Mouse (Mus musculus) adipose tissue, adult 10 weeks (tissue): ENCODE results near the gene Kbtbd3. TPM values are rescaled to one million over a fixed set of nuclear protein-coding genes. Genes with fewer than 3 reads are reported as not detected.

Experiments
- polyA plus RNA-seq: library from polyadenylated mRNA; stranded (reverse); fragments of 350-450 nt; fragmentation: Illumina TruSeq; extraction: RNeasy Lipid Tissue Mini Kit (QIAGEN cat#74804); gene quantifications from one replicate; pipeline ENCODE4 v1.2.3, GENCODE M21; 2014; ENCODE audit warnings: low read depth, low replicate concordance

Gene Kbtbd3
- polyA plus RNA-seq = 5.0 TPM

DNA sequence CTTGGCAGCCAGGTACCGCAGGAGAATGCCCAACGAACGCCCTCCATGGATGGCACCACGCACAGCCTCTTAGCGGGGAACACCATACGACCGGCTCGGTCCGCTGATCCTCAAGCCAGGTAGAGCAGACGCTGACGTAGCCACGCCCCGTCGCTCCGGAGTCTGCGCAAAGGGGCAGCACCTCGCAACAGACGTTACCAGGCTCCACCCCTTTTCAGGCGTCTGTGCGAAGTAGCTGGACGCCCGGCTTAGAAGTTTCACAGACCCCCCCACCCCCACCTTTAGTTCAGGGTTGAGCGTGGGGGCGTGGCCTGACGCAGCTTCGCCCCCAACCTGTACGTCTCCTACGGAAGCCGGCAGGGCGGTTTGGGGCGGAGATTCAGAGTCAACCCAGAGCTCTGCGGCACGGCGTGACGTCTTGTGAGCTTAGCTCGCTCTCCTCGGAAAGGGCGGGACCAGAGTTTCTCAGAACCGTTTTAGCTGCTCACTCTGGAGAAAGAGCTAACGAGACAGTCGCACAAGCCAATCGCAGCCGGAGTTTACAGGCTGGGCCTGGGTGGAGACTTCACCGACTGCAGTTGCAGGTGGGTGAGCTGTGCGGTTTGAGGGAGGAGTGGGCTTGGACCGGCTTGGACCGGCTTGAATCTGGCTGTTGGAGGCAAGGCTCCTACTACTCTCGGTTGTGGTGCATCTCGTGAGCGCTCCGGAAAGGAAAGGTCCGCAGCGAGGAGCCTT is at the start of gene Kbtbd3, which contains the start of gene Aasdhppt:
Kbtbd3 (plus strand) TSS at position 483 of the 735 bp plus-strand sequence.
Aasdhppt (minus strand) TSS at position 121 of the 735 bp plus-strand sequence.

DNA sequence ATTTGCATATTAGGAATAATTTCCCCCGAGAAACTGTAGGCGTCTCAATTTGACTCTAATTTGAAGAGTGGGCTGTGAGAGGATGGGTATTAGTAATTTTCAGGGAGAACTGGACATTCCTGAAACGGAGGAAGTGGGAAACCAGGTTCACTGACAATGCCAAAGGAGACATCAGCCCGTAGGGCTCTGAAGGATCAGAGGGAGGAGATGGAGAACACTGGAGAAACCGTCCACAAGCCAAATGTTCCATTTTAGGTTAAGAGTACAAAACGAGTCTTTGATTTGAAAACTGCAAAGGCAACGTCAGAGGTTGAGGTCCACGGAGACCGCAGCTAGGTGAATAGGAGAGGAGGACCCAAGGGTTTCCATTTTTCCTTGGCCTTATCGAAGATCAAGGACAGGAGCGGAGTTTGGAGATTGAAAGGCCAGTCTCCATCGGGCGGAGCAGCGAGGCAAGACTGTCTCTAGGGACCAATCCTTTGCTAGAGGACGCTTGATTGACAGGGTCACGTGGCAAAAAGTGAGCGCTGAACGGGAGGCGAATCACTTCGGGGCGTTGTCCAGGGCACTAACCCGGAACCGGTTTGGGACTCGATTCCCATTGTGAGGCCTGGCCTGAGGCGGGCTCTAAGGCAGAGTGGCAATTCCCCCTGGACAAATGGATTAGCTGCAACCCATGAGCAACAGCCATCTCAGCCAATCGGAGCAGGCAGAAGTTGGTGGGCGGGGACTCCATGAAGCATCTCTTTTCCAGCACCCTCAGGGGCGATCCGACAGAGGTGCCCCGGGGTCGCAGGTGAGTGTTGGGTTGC is 66.4 kb downstream of the Kbtbd3 start, which contains the start of gene Msantd4:
Msantd4 (plus strand) TSS at position 735 of the 812 bp plus-strand sequence.

Other genes with a start within 250 kb of the Kbtbd3 start
- 20.2 TPM for gene Aasdhppt, start 362 bp upstream of the Kbtbd3 start, polyA plus RNA-seq
- gene Msantd4, start 66.7 kb downstream of the Kbtbd3 start, polyA plus RNA-seq = 25.0 TPM